Mouse (Mus musculus): ENCODE data around the gene Kcnq2. TPM values are rescaled to one million over a fixed set of nuclear protein-coding genes. Genes with fewer than 3 reads are reported as not detected.

Gene Kcnq2
- polyA plus RNA-seq, 2 experiments from 2014 or later = not detected

DNA sequence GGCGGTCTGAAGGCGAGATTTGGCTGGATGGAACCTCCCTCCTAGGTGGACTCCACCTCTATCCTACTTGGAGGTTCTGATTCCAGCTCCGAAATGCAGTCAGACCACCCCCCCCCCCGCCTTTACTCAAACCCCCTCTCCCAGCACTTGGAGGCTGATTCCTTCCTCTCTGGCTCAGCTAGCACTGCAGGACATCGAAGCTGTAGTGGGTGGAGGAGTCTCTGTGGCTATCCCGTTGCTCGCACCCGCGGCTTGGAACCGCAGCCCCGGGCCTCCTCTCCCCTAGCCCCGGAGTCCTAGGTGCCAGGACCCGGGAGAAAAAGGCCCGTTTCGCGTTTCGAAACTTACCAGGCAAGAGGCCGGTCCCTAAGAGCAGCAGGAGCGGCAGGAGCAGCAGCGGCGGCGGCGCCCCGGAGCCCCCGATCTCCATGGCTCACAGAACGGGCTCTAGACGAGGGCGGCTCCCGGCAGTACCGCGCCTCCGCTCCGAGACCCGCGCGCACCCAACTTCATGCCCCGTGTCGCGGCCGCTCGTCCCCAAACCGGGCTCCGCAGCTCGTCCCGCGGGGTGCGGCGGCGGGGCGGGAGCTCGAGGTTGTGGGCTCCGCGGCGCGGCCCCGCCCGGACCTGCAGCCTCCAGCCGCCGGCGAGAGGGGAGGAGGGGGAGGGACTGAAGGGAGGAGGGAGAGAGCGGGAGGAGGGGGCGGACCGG, 96.3 kb downstream of the Kcnq2 start:
- no peak for ATAC-seq

DNA sequence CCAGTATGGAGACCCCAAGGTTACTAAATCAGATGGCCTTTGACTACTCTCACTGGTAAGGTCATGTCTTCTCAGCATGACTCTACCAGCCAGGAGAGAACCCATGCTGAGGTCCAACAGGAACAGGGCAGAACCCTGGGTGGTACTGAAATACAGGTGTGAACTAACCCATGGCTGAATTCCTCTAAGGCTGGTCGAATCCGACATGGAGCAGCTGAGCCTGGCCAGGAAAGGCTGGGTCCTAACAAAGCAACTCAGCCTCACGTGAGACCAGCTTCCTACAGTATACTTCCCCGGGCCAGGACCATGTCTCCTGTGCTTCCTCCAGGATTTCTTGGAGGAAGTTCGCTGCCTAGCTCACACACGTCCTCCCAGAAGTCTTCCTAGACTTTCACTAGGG, 98.5 kb downstream of the Kcnq2 start:
- ATAC-seq = no peak

DNA sequence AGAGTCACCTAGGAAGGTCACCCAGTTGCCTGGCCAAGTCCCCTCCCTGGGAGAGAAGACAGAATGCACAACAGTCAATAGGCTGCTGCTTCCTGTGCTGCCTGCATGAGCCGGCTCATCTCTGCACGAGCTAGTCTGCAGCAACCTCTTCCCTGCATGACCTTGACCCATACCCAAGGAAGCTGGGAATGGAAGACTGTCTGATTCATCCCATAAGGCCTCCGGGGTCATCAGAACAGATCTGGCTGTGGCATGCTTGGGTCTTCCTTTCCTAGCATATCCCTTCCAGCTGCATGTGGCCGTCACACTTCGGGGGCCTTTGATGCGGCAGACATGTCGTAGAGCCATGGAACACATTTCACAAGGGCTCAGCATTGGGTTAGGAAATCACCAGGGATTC, 99.9 kb downstream of the Kcnq2 start:
- no peak for ATAC-seq

DNA sequence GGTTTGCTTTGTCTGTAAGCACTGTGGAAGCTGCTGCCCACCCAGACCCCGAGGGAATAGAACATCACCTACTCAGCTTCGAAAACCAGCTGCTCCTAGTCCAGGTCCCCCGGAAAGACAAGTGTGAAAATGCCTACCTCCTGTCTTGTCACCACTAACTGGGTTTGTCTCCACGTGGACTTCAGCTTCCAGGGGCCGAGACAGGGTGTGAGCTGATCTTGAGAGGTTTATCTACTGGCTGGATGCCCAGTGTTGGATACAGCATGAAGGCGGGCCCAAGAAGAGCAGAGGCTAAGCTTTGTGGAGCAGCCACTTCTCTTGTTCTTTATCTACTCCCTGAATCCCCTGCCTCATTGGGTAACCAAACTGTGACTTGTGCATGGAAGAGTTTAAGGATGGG, 101.8 kb downstream of the Kcnq2 start:
- no peak for ATAC-seq

DNA sequence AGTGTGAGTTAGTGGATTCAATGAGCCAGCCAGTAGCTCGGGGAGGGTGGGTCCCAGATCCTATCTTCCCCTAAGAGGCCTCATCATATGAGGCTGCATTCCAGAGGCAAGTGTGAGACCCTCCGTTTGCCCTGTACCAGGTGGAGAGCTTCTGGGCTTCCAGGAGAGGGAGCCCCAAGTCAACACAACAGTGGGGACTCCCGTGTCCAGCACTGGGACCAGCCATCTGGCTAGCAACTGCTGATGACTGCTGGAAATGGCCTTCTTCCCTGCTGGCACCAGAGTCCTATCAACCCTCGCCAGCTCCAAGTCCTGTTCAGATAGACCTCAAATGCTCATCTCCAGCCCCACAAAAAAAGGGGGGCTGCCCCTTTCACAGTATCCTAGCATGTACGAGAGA, 102.7 kb downstream of the Kcnq2 start:
- ATAC-seq = no peak

DNA sequence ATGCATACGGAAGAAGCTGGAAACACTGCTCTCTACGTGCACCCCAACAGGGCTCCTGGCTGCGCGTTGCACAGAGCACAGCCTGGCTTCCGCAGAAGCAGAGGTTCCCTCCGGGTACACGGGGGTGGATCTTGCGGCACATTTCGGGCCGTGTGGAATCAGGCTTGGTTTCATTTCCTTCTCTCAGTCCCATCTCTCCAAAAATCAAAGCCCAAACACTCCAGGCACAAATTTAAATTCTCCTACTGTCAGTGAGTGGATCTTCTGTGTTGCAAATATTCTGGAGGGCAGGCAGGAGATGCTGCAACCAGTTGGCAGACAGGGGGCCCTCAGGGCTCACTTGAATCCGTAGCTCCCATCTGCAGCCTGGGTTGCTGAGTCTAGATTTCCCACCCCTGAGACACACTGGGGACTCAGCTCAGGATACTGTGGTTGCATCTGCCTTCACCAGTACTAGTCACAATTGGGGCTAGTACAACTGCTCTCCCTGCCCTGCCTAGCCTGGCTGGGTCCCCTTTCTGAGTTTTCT, 103.6 kb downstream of the Kcnq2 start:
- ATAC-seq = no peak

Other genes with a start within 250 kb of the Kcnq2 start
- 10 to 100 TPM in 1 of 2 experiments, 1 to 10 TPM in 1; 9.5 to 12.2 TPM for gene Ythdf1, start 214.4 kb downstream of the Kcnq2 start, polyA plus RNA-seq (2017; shearing (Covaris generic))
- gene Birc7, start 206.3 kb downstream of the Kcnq2 start, polyA plus RNA-seq (2017; shearing (Covaris generic)) = not detected
- gene Nkain4, start 180.6 kb downstream of the Kcnq2 start, polyA plus RNA-seq (2017; shearing (Covaris generic)) = not detected
- gene Arfgap1, start 168.1 kb downstream of the Kcnq2 start, polyA plus RNA-seq (2017; shearing (Covaris generic)) = 10 to 100 TPM; 40.5 to 50.4 TPM
- under 1 TPM; 0.20 to 0.31 TPM for gene Col20a1, start 148.8 kb downstream of the Kcnq2 start, polyA plus RNA-seq (2017; shearing (Covaris generic))
- not detected for gene Chrna4, start 91.8 kb downstream of the Kcnq2 start, polyA plus RNA-seq (2017; shearing (Covaris generic))
- gene Eef1a2, start 21.7 kb upstream of the Kcnq2 start, polyA plus RNA-seq (2017; shearing (Covaris generic)) = not detected
- 100 to 1,000 TPM; 179 to 181 TPM for gene Ppdpf, start 51.9 kb upstream of the Kcnq2 start, polyA plus RNA-seq (2017; shearing (Covaris generic))
- not detected for gene Ptk6, start 67.5 kb upstream of the Kcnq2 start, polyA plus RNA-seq (2017; shearing (Covaris generic))
- gene Srms, start 77.9 kb upstream of the Kcnq2 start, polyA plus RNA-seq (2017; shearing (Covaris generic)) = under 1 TPM; 0.18 to 0.38 TPM
- 1 to 10 TPM in 1 of 2 experiments, under 1 TPM in 1; 0.73 to 1.1 TPM for gene Fndc11, start 84.7 kb upstream of the Kcnq2 start, polyA plus RNA-seq (2017; shearing (Covaris generic))
- gene Helz2, start 106.7 kb upstream of the Kcnq2 start, polyA plus RNA-seq (2017; shearing (Covaris generic)) = 10 to 100 TPM; 15.5 to 18.4 TPM
- 10 to 100 TPM in 1 of 2 experiments, 1 to 10 TPM in 1; 8.5 to 11.4 TPM for gene Gmeb2, start 152.7 kb upstream of the Kcnq2 start, polyA plus RNA-seq (2017; shearing (Covaris generic))
- gene Stmn3, start 179.2 kb upstream of the Kcnq2 start, polyA plus RNA-seq (2017; shearing (Covaris generic)) = under 1 TPM in 1 of 2 experiments, not detected in 1; 0.40 TPM
- gene Rtel1, start 184.4 kb upstream of the Kcnq2 start, polyA plus RNA-seq (2017; shearing (Covaris generic)) = 10 to 100 TPM; 22.9 to 25.4 TPM
- gene Zgpat, start 229.6 kb upstream of the Kcnq2 start, polyA plus RNA-seq (2017; shearing (Covaris generic)) = 10 to 100 TPM; 22.2 to 22.8 TPM
- gene Arfrp1, start 230.1 kb upstream of the Kcnq2 start, polyA plus RNA-seq (2017; shearing (Covaris generic)) = 10 to 100 TPM; 52.2 to 60.8 TPM
- 100 to 1,000 TPM; 369 to 440 TPM for gene Lime1, start 244.8 kb upstream of the Kcnq2 start, polyA plus RNA-seq (2017; shearing (Covaris generic))

Measured in activated CD4-positive, CD25-positive, alpha-beta regulatory T cell, adult 4 months (primary cell).